Mouse (Mus musculus) WW6 (cell line): ENCODE data around the gene Egln3.

Source experiments
- DNase-seq: peaks from one replicate; pipeline ENCODE4 v3.0.0-alpha.2; 2013; ENCODE audit warnings: low read depth, low spot score

The Egln3 gene

DNA sequence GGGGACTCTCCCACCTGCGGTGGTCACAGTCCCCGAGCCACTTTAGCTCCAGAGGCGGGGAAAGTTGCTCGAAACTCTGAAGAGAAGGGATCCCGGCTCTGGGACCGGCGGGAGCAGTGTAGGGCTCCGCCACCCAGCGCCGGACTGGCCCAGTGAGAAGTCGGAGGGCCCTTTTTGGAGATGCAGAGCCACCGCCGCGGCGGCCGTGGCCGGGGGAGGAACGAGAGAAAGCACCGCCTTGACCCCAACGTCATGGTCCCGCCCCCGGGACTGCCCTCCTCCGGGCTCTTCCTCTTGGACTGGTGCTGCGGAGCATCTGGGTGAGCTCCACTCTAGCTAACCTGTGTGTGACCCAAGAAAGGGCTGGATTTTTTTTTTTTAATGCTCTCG lies at the start of gene Egln3:
Egln3 (minus strand) TSS at position 205 of the 390 bp plus-strand sequence.
- DNase-seq: no peak

DNA sequence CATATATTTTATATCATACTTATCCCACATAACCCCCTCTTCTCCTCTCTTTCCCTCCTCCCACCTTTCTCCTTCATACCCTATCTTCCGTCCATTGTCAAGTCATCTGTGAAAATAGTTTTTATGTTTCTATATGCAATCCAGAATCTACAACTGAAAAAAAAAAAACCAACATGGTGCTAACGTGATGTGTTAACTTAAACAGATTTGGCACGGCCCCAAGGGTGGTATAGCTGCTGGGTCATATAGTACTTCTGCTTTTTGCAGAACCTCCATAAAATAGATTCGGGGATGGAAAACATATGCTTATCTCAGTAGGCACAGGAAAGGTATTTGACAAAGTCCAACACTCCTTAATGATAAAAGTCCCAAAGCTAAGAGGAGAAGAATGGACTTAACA lies 49.8 kb upstream of the Egln3 start:
- DNase-seq: no peak

GRCm38 (mm10) chr12:54251942-54252400 lies 48.3 kb upstream of the Egln3 start:
- DNase-seq: no peak

DNA sequence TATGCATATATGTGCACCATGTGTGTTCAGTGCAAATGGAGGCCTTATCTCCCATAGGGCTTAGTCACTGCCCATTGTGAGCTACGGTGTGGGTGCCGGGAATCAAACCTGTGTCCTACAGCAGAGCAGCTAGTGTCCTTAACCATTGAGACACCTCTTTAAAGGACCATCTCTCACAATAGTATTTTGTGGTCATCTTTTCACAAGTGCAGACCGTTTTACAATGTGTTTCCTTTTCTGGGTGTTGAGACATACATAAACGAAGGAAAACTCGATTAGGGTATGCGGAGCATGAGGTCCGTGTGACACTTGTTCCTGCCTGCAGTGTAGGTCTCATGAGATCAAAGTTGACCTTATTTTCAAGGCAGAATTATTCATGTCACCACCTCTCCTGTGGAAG lies 44.2 kb upstream of the Egln3 start:
- DNase-seq: no peak

GRCm38 (mm10) chr12:54243158-54243557 lies 39.5 kb upstream of the Egln3 start:
- no peak for DNase-seq

DNA sequence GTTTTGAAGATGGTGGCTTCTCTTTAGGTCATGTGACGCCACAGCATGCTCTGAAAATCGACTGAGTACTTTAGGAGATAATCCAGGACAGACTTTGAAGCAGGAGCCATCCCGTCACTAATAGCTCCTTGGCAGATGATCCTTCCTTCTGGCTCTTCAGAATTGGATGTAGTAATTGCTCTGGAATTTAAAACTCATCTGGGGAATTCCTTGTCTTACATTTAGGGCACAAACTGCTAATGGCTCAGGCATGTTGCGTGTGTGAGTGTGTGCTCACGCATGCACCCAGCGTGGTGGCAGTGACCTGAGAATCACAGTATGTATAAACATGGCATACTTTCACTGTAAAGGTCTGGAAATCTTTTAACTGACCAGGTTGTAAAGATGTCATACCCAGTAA lies 38.3 kb upstream of the Egln3 start:
- DNase-seq: no peak

GRCm38 (mm10) chr12:54233794-54234193 lies 30.1 kb upstream of the Egln3 start:
- DNase-seq: no peak

- DNase-seq: no peak
These were observed 29.4 kb upstream of the Egln3 start for GRCm38 (mm10) chr12:54232996-54233603.

GRCm38 (mm10) chr12:54232456-54232855 lies 28.8 kb upstream of the Egln3 start:
- no peak for DNase-seq

GRCm38 (mm10) chr12:54227551-54227950 lies 23.9 kb upstream of the Egln3 start:
- no peak for DNase-seq

DNA sequence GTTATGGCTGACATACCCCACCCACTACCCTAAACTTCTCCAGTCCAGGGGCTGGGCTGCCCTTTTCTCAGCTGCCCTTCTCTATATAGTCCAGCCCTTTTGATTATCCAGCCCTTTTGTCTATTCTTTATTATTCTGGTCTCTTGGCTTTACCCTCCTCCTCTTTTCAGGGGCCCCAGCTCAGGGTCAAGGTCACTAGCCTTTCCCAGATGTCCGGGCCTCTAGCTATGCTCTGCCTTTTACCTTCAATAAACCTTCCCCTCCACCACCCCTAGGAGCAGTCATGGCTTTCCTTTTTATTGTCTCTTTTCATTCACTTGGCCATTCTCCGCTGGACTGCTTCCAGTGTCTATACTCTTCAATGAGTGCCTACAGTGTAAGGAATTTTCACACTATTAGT lies 22.7 kb upstream of the Egln3 start:
- DNase-seq: no peak

- DNase-seq: no peak
These were observed 21.9 kb upstream of the Egln3 start for GRCm38 (mm10) chr12:54225610-54226009.

DNA sequence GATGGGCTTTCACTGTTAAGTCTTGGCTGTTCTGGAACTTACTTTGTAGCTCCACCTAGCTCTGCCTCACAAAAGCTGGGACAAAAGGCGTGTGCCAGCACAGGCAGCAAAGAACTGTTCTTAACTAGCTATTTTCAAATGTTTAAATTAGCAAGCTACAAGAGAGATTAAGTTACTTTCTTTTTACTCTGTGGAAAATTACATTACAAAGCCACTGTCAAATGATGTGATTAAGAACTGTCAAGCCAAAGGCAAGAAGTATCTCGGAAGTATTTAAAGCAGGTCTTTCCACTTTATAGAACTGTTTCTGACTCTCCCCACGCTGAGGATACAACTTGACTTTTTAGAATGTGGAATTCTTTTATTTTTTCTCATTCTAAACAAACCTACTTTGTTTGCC lies 21.4 kb upstream of the Egln3 start:
- no peak for DNase-seq

DNA sequence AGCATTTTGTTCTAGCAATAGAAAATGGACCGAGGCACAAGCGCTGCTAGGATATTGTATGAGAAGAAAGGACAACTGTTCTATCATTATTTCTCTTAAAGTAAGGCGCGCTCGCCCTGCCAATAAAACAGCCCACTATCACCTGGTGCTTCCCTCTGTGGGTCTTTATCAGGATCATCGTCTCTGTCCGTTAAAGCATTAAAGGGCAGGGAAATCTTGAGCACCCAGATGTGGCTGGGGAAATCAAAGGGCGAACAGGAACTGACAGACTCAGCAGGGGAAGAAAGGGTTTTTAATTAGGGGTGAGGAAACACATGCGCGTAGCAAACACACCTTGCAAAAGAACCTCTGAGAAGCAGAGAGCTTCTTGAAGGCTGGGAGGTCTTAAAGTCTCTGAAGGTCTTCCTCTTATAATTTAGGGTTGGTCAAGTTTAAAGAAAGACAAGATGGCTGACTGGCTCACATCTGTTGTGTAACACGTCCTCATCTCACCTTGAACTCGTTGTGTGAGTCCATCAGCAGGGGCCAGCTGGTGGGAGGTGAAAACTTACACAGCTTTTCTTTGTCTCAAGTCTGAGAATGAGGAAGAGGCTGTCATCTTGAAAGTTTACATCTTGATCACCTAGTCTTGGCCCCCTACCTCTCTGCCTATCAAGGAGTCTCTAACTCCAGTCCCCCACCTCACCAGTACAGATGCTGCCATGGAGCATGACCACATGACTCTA lies 18.5 kb upstream of the Egln3 start:
- DNase-seq: no peak

- DNase-seq: no peak
These were observed 13.0 kb upstream of the Egln3 start for GRCm38 (mm10) chr12:54216673-54217072.

DNA sequence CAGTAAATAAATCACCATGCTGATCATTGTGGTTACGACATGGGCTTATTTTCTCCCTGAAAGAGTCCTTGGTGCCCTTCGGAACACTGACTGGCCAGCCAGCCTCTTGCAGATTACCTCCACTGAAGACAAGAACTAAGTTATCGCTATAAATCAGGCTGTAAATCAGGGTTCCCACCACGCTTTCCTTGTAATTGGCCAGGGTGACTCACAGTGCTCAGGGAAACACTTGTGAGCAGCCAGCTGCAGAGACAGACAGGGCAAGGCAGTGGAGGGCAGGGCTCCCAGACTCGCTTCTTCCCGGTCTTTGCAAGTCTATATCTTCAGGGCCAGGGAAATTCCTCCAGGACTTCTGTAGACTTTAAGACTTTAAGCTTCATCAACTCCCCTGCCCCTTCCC lies 10.8 kb upstream of the Egln3 start:
- no peak for DNase-seq

- DNase-seq: no peak
These were observed 10.2 kb upstream of the Egln3 start for GRCm38 (mm10) chr12:54213871-54214270.

DNA sequence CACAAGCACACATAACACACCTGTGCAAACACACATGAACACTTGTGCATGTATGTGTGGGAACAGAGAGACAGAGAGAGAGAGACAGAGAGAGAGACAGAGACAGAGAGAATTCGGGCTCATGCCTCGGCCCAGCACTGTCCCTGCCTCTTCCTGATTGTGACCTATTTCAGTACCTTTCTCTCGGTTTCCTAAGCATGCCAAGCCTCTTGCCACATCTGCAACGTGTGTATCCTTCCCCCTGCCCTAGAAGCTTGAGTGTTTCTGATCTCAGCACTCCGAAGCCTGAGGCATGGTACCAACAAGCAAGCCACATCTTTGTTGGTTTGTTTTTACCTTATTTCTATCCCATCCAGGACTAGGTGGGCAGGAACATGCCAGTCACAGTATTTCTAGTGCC lies 9.6 kb upstream of the Egln3 start:
- DNase-seq: no peak

DNA sequence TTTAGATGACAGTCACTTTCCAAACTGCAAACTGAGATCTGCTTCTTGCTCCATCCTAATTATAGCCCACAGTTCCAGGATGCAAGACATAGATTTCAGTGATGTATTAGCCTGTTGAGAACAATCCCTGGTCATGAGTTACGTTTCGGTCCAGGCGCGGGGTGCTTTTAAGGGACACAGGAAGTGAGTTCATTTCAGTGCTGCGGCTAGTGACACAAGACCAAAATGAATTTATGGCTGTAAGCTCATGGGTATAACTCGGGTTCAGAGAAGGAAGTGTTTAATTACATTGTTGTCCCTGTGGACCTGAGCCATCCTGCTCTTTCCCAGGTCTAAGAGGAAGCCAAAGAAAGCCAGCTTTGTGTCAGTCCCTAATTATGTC lies 5.5 kb upstream of the Egln3 start:
- DNase-seq: no peak

DNA sequence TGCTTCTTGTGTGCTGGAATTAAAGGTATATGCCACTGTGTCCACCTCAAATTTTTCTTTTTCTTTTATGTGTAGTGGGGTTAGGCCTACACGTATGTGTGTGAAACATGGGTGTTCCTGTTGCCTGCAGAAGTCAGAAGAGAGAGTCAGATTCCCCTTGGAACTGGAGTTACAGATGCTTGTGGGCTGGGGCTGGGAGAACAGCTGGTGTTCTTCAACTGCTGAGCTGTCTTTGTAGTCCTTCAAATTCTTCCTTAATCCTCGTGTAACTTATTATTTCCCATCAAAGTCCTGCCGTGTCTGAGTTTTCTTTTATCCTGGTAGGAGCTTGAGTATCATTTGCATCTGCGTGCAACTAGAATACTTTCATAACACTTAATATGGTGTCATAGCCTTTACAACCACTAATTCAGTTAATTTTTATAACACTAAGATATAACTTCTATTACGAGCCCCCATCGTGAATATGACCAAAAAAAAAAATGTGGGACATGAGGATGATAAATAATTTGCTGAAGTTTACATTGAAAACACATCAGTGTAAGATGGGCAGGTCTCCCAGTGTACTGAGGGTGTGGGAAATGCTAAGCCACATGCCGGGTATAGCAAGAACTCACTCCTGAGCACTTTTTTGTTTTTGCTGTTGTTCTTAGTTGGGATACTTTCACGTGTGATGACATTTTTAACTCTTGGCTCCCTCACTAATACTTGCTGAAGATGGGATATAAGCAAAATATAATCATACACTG lies 4.9 kb upstream of the Egln3 start:
- no peak for DNase-seq

DNA sequence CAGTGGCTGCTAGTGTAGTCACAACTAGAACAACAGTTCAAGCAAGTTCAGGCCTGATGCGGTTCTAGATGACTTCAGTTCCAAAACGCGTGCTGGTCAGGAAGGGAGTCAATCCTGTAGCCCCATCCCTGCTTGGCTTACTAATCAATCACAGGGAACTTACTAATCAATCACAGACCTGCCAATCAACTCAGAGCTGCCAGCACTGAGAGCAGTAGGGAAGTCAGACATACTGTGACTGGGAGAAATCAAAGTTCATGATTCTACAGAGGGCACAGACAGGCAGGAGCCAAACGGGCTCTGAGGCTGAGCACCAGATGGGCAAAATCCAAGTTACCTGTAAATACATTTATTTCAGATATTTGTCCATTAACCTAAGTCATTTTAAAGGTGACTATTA lies 2.1 kb upstream of the Egln3 start:
- no peak for DNase-seq

GRCm38 (mm10) chr12:54205195-54205594 lies 1.5 kb upstream of the Egln3 start:
- no peak for DNase-seq
